Mouse (Mus musculus) lung, postnatal 25 days (tissue): ENCODE results near the gene Rhbdd2.

ENCODE experiments used
- DNase-seq: peaks from one replicate; pipeline ENCODE4 v3.0.0; 2022; ENCODE audit warnings: low spot score

Rhbdd2 gene

DNA sequence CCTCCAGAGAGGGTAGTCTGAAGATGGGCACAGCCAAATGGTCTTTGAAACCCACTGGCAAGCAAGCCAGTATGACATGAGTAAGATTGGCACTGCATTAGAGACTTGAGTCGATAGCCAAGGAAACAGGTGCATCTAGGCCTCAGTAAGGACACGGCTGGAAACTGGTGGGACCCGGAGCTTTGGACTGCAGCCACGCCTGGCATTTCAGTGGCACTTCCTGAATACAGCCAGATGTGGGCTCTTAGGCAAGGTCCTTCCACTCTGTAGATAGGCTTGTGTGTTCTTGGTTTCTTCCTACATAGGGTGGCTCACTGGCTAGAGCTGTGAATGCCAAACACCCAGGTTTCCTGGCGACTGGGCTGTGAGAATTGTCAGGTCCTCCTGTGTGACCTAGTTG, 12.9 kb downstream of the Rhbdd2 start:
- DNase-seq, result no peak

DNA sequence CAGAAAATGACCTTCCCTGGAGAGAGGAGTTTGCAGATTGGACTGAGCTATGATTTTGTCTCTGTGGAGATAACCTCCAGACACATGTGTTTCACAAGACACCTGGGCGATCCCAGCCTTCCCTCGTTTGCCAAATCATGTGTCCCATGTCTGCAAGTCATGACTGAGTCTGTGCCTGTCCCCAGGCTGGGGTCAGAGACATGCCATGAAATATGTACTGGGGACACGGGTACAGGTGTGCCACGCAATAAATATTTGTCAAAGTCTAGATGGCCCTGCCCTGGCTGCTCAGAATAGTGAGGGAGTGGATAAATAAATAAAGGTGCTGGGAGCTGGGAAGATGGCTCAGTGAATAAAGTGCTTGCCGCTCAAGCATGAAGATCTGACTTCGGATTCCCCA, 13.6 kb downstream of the Rhbdd2 start:
- no peak for DNase-seq

DNA sequence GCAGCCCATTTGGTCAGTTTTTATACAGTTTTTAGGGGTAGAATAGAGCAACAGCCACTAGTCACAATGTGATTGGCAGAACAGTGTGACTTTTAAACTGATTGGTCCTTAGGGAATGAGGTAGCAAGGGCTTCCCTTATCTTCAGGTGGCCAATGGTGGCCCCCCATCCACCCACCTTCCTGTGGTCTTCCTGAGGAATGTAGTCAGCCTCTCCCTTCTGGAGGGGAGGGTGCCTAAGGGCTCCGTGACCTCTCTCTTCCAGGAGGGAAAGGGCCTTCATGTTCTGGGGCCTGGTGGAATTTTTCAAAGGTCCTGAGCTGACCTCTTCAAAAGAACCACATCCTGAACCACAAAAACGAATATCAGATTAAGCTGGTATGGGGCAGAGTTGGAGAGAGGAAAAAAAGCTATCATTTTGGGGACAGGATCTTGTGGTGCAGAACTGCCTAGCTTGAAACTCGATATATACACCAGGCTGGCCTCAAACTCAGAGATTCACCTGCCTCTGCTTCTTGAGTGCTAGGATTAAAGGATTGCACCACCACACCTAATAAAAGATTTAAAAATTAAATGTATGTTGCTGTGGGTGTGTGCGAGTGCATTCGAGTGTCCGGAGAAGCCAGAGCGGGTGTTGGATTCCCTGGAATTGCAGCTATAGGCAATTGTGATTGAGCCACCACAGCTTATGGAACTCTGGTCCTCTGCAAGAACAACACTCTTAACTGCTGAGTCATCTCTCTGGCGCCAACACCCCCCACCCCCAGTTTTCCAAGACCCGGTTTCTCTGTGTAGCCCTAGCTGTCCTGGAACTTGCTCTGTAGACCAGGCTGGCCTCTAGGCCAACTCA, 16.3 kb downstream of the Rhbdd2 start:
- no peak for DNase-seq

DNA sequence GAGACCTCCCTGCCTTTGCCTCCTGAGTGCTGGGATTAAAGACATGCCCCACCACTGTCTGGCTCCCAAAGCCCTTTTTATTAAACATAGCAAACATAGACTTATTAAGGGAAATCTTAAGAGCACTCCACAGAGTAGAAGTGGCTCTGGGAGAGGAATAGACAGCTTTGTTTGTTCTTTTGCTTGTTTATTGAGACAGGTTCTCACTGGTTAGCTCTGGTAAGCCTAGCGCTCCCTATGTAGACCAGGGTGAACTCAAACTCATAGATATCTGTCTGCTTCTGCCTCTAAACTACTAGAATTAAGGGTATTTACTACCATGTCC, 16.9 kb downstream of the Rhbdd2 start:
- peak; percentile 54 for DNase-seq

DNA sequence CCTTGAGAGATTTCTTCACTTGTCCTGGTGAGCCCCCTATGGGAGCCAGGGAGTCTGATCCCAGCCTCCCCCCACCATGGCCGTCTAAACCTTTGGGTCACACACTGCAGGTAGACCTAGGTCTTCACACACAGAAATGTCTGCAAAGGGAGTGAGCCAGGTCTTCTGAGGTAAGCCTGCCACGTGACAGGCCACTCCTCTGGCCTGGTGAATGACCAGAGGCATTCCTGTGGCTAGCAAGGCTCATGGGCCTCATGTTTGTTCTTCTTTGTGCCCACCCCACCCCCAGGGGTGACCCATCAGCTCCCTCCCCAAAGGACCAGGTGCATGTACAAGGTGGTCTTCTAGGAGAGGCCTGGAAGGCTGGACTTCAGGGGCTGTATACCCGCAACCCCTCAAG, 19.1 kb downstream of the Rhbdd2 start:
- DNase-seq, result peak; percentile 65

DNA sequence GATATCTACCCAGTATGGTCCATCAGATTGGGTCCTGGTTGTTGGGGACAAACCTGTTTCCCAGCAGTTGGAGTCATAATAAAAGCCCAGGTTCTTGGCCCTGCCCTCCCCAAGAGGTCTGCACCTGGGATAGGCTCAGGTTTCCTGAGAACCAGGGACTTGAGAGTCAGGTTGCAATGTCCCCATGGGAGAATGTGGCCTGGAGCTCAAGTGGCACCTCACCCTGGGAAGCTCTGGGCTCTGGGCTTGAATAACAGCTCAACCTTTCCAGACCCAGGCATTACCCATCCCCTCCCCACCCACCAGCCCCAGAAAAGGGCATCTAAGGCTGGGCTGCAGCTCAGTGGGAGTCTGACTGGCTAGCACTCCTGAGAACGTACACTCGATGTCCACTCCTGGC, 20.8 kb downstream of the Rhbdd2 start:
- peak; percentile 62 for DNase-seq

DNA sequence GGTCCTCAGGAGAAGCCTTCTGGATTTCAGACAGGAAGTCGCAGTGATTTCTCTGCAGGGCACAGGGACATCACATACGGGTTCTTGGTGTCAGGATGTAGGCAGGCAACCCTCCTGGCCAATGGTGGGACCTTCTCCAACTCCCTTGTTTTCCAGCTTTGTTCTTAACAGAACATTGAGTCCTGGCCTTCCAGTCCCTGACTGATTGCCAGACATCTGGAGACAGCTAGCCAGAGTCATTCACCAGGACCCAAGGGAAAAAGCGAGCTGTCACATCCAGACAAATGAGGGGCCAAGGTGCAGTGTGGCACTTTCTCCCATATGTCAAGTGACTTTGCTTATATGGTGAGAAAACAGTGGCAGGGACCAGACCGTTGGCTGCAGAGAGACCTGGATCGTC, 23.6 kb downstream of the Rhbdd2 start:
- DNase-seq, result no peak

DNA sequence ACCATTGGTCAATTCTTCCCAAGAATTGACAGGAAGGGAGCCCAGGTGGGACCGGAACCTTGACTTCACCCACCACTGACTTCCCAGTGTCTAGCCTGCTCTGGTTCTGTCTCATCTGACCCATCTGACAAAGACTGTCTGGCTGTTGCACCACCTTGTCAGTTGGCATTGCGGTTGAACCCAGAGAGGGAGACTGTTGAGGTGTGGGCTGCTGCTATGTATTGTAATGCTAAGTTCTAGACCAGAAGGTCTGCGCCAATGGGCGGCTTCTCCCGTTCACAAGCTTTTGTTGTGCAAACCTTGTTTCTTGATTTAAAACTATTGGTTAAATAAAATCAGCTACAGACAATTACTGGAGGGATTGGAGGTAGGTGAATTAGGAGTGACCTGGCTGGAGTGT, 24.7 kb downstream of the Rhbdd2 start:
- no peak for DNase-seq

DNA sequence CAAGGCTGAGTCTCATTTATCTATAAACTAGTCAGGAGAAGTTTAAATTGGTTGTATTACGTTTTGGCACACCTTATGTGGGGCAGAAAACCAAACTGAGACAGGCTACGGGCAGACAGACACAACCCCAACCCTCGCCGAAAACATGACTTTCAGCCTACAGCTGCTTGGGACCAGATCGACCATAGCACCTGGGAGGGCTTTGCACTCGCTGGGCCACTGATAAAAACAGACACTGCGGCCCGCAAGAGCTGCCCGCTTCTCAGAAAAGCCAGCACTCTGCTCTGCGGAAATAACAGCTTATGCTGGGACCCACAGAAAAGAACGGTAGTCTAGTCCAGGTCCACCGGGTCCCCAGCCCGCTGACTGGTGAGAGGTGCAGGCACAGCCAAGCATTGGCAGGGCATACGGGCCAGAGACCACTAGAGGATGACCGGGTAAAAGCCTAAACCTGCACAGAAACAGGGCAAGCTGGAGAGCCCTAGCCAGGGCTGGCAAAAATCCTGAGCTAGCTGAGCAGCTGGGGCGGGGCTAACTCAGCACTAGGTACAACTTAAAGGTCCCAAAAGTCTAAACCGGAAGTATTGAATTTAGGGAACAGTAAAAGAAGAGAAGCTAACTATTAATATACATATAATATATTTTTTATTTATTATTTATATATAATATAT, 25.4 kb downstream of the Rhbdd2 start:
- DNase-seq, result no peak

DNA sequence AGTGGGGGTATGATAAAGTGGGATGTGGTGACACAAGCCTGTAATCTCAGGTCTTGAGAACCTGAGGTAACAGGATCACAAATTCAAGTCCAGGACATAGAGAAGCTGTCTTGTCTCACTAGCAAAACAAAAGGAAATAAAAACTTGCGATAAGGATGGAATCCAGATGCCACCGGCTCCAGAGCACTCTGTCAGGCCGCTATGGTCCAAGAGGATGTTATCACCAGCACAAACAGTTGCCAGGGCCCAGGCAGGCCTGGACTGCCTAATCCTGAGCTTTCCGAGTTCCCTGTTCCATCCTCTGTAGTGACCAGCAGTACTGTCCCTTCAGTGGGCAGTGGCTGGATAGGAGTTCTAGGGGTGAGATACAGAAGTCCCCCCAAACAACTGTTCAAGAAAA, 27.5 kb downstream of the Rhbdd2 start:
- DNase-seq, result no peak

DNA sequence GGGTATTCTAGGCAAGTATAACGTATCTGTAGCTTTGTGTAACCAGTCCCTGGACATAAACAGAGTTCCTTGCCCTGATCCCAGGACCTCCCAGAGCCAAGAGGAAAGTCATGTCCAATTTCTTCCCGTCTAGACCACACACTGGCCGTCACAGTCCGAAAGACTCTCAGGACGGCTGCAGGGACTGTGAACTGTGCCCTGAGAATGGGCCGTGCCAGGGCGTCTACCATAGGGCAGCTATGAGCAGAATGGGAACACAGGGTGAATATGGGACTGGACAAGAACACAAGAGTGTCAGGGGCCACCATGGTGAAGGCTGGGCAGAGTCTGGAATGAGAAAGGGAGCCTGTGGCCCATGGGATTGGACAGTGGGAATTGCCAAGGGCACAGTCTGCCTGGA, 28.1 kb downstream of the Rhbdd2 start:
- no peak for DNase-seq

DNA sequence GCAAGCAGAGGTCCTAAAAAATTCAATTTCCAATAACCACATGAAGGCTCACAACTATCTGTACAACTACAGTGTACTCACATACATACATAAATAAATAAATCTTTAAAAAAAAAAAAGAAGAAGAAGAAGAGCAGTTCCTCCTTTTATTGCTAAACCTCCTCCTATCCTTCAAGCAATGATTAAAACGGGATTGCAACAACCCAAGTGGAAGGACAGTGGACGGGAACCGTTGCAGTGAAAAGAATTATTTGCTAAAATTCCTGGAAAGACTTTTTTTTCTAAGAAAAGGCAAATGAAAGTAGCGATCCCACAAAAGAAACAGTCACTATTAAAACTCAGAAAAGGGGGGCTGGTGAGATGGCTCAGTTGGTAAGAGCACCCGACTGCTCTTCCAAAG, 34.5 kb downstream of the Rhbdd2 start:
- DNase-seq, result no peak

DNA sequence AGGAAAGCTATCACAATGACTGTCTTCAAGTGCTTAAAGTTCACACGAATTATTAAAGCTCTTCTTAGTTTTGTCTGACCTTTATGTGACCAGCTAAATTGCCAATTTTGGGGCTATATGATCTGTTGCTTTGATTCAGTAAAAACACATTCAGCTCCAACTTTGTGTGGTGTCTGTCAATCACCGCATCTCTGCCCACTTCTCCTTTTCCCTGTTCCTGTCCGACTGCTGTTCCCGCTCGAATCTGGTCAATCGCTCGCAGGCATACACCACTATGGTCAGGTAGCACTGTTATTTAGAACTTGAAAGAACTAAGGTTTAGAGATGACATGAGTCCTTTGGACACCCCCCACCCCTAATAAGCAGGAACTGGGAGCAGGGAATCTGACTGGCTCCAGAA, 35.7 kb downstream of the Rhbdd2 start:
- DNase-seq, result no peak

DNA sequence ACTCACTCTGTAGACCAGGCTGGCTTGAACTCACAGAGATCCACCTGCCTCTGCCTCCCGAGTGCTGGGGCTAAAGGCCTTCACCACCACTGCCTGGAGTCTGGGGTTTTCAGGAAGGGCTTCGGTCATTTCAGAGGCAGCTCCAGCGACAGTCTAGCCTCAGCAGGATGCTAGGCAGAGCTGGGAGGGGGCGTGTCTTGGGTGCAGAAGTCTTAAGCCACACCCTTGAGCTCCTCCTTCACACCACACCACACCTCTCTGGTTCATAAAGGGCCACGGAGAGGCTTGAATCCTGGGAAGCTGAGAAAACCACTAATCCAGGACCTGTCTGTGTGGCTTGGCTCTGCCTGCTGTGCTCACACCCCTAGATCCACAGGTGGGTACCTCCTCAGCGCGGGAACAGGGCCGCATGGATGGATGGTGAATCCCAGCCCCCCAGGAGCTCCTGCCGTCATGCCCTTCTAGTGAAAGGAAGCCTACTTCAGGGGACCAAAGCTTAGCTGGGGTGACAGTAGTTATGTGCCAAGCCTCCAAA, 37.4 kb downstream of the Rhbdd2 start, which contains the start of gene Por:
TSS of gene Por (plus strand) at position 293 of the 535 bp plus-strand sequence.
- peak; percentile 64 for DNase-seq

DNA sequence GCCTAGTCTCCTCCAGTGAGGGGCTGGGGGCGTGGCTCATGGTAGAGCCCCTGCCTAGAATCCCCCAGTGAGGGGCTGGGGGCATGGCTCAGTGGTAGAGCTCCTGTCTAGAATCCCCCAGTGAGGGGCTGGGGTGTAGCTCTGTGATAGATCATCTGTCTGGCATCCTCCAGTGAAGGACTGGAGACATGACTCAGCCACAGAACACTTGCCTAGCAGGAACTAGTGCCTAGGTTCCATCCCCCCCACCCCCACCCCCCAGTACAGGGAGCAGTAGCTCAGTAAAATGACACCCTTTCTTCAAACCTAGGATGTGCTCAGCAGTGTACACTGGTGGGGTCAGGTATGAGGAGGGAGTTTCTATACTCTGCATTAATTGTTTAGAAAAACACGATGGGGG, 38.5 kb downstream of the Rhbdd2 start:
- no peak for DNase-seq

DNA sequence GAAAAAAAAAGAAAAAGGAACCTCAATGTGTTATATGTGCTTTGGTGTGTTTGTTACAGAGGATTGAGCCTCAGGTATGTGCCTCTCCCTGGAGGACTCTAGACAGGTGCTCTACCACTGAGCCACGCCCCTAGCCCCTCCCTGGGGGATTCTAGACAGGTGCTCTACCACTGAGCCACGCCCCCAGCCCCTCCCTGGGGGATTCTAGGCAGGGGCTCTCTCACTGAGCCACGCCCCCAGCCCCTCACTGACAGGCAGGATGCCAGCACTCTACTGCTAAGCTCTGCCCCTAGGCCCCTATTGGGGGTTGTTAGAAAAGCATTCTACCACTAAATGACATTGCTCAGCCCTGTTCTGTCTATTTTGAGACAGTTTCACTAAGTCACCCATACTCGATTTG, 40.1 kb downstream of the Rhbdd2 start:
- DNase-seq, result no peak

DNA sequence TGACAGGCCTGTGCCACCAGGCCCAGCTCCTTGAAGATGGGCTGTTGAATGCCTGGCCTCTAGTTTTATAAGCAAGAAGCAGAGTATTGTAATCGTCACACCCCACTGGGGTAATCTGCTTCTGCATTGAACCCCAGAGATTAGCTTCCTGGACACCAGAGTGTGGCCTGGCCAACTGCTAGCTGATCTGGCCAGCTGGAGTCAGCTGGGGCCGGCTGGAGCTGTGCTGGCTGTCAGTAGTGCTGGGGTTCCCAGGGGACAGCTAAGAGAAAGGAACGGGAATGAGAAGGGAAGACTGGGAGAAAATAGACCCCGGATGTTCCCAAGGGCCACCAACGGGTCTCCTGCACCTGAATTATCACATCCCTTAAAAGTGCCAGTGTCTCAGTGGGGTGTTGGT, 40.6 kb downstream of the Rhbdd2 start:
- no peak for DNase-seq

DNA sequence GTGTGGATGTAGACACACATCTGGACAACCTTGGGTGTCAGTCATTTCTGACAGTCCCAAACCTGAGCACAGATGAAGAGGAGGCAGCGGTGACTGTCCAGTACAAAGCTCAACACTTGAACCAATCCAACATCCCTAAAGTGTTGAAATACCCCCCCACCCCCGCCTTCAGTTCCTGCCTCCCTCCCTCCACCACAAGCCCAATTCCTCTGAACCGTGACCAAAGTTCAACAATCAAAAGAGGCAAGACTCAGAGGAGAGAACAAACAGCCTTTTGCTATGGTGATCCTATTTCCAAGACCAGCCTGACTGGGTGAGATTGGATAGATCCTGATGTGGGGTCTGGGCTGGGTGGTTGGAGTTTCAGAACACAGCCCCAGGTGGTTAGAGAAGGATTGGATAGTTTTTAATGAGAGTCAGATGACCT, 41.9 kb downstream of the Rhbdd2 start:
- peak; percentile 70 for DNase-seq

DNA sequence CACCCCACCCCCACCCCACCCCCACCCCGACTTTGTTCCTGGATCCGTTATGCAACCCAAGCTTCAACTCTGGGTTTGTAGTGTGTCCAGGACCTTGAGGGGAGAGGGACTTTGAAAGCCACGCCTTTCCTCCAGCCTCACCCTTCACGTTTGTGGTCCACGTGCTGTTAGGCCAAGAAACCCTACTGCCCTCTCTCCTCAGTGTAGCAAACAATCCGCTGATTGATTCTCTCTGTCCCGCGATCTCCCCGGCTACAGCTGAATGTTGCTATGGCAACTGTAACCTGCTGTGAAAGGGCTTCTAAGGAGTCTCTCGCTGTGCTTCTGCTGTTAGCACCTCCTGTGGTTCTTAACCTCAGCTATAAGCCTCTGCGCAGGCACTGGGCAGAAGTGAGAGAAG, 42.4 kb downstream of the Rhbdd2 start:
- peak; percentile 93 for DNase-seq

DNA sequence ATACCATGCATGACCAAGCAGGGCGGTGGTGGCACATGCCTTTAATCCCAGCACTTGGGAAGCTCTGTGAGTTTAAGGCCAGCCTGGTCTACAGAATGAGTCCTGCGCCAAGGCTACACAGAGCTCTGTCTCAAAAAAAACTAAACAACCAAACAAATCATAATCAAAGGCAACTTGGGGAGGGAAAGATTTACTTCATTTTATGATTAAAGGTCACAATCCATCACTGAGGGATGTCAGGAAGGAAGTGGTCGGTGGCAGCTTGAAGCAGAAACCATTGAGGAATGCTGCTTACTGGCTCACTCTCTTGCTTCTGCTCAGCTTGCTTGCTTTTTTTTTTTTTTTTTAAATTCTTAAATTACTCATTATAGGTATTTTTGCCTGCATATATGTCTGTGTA, 44.3 kb downstream of the Rhbdd2 start:
- no peak for DNase-seq

DNA sequence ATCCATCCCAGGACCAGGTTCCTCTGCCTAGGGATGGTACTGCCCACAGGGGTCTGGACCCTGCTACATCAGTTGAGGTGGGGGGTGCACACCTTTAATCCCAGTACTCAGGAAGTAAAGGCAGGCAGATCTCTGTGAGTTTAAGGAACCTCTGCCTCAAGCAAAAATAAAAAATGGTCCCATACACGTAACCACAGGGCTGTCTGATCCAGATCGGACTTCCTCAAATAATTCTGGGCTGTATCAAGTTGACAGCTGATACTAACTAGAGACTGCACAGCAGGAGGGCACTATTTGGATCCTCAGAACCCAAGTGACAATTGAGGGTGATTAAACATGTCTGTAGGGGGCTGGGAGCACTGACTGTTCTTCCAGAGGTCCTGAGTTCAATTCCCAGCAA, 44.8 kb downstream of the Rhbdd2 start:
- DNase-seq, result no peak

DNA sequence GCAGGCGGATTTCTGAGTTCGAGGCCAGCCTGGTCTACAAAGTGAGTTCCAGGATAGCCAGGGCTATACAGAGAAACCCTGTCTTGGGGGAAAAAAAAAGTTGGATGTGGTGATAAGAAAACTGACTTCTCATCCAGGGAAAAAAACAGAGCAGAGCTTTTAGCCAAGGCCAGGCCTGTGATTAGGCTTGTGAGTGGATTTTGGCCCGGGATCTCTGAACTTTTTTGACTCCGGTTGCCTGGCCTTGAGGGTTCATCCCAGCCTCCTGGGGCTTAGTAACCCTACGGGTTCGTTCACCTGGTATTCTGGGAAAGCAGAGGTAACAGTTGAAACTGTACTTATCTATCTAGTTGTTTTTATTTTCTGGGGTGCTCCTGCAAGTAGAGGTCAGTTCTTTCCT, 46.1 kb downstream of the Rhbdd2 start:
- DNase-seq, result no peak

DNA sequence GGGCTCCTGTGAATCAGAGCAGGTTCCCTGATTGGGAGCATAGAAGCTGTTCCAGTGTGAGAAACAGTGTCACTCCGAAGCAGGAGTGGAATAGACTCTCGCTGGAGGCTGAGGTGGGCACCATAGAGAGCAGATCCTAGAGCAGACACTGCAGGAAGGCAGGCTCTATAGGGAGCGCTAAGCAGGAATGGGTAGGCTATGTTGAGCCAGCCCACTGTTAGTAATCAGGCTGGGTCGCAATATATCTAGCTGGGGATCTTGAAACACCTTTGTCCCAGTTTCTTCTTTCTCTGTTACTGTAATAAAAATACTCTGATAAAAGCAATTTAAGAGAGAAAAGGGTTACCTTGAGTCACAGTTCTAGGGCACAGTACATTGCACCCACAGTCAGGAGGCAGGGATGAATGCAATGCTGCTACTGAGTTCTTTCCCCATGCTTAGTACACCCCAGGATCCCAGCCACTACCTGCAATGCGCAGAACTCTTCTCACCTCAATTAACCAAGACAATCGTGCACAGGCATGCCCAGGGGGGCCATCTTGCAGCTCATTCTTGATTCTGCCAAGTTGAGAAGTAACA, 48.6 kb downstream of the Rhbdd2 start:
- DNase-seq, result no peak
